Mouse (Mus musculus) hindbrain, postnatal 0 days (tissue): ENCODE data around the gene Hoxc8. TPM values are rescaled to one million over a fixed set of nuclear protein-coding genes. Genes with fewer than 3 reads are reported as not detected.

Experiments used
- ATAC-seq: fragments of 200-750 bp; cut with Nextera tagmentation; 2 replicates; pipeline ENCODE4 v1.8.0; 2017; ENCODE audit warnings: mild to moderate bottlenecking, moderate TSS enrichment, moderate library complexity
- DNase-seq: peaks from one replicate; pipeline ENCODE4 v3.0.0-alpha.2; 2015; ENCODE audit warnings: low spot score
- H3K27ac ChIP-seq: fragments of 300-500 bp; sonication (generic); 2 replicates; pipeline ENCODE4 v1.5.1; 2014; ENCODE audit warnings: mild to moderate bottlenecking
- H3K27me3 ChIP-seq: fragments of 300-500 bp; sonication (generic); 2 replicates; pipeline ENCODE4 v1.6.1; 2014; ENCODE audit warnings: low read length, mixed read lengths; ENCODE audit not compliant: insufficient read depth
- H3K36me3 ChIP-seq: fragments of 300-500 bp; sonication (generic); 2 replicates; pipeline ENCODE4 v1.6.1; 2014; ENCODE audit warnings: low read length, mixed read lengths; ENCODE audit not compliant: insufficient read depth
- H3K4me1 ChIP-seq: fragments of 300-500 bp; sonication (generic); 2 replicates; pipeline ENCODE4 v1.6.1; 2014; ENCODE audit warnings: antibody characterized with exemption, low read length, mixed read lengths; ENCODE audit not compliant: insufficient read depth
- H3K4me2 ChIP-seq: fragments of 300-500 bp; sonication (generic); 2 replicates; pipeline ENCODE4 v1.6.1; 2014; ENCODE audit warnings: low read depth, mild to moderate bottlenecking, low read length, moderate library complexity, mixed read lengths
- H3K4me3 ChIP-seq: fragments of 300-500 bp; sonication (generic); 2 replicates; pipeline ENCODE4 v1.5.1; 2014; ENCODE audit warnings: low read length
- H3K9ac ChIP-seq: fragments of 300-500 bp; sonication (generic); replicated peaks from 2 replicates; pipeline ENCODE4 v1.6.1; 2014; ENCODE audit warnings: mild to moderate bottlenecking, low read length, moderate library complexity, mixed read lengths
- H3K9me3 ChIP-seq: fragments of 300-500 bp; sonication (generic); 2 replicates; pipeline ENCODE4 v1.6.1; 2016; ENCODE audit warnings: low read length, mixed read lengths
- CTCF ChIP-seq: IDR thresholded peaks from 2 replicates; pipeline ENCODE4 v1.5.1; 2016; ENCODE audit warnings: antibody characterized with exemption, control low read depth, low read depth
- WGBS: fragments of 180-500 bp; shearing (Covaris S2); extraction: QIAGEN DNeasy Blood & Tissue Kit; methylation state at CpG from one replicate; pipeline ENCODE4 v1.1.7; 2014; 5-methylcytosine and 5-hydroxymethylcytosine counted together
- polyA plus RNA-seq: library from polyadenylated mRNA; unstranded; fragments of >200 nt; fragmentation: Nextera tagmentation; extraction: Ambion mirVana; gene quantifications from 2 replicates; pipeline ENCODE4 v1.2.1, GENCODE M21; 2015
- total RNA-seq: library from RNA; depleted of rRNA; stranded (reverse); fragments of >200 nt; gene quantifications from 2 replicates; pipeline ENCODE4 v1.2.3, GENCODE M21; 2014

The Hoxc8 gene
- total and polyA plus RNA-seq, 2 experiments from 2014 or later = 0.26 TPM; not detected in 1

- TF ChIP-seq CTCF = no peak
- Histone ChIP-seq H3K4me3 (no peak overlapping the region), H3K4me1 (no peaks in the 10 kb centered on the region), H3K27ac (no peak overlapping the region), H3K27me3 (peaks cover 97% of the 10 kb centered on the region), H3K9me3 (no peaks in the 10 kb centered on the region), H3K36me3 (no peaks in the 10 kb centered on the region), H3K9ac (no peak overlapping the region), H3K4me2 (no peak overlapping the region)
- no peak for ATAC-seq
- DNase-seq = no peak
- WGBS = 2% methylated on average over 12 of the region's 12 CpGs
Observed at GRCm38 (mm10) chr15:102956906-102957305, 33.5 kb upstream of the Hoxc8 start.

GRCm38 (mm10) chr15:102959663-102960191 lies 30.7 kb upstream of the Hoxc8 start:
- no peaks in the 10 kb centered on the region for H3K36me3 ChIP-seq
- 2% methylated on average over 13 of the region's 13 CpGs for WGBS
- H3K27me3 ChIP-seq = peaks cover 95% of the 10 kb centered on the region
- H3K4me3 ChIP-seq = no peak overlapping the region
- H3K27ac ChIP-seq = no peak overlapping the region
- H3K4me1 ChIP-seq = no peaks in the 10 kb centered on the region
- no peak for ATAC-seq
- H3K9ac ChIP-seq = no peak overlapping the region
- no peak for DNase-seq
- H3K9me3 ChIP-seq = no peaks in the 10 kb centered on the region
- no peak overlapping the region for H3K4me2 ChIP-seq
- no peak for TF ChIP-seq CTCF

- ATAC-seq (no peak), DNase-seq (no peak)
- H3K9me3 ChIP-seq = no peaks in the 10 kb centered on the region
- H3K4me1 ChIP-seq = no peaks in the 10 kb centered on the region
- no peak overlapping the region for H3K4me2 ChIP-seq
- H3K27ac ChIP-seq = no peak overlapping the region
- TF ChIP-seq CTCF = no peak
- peaks cover 95% of the 10 kb centered on the region for H3K27me3 ChIP-seq
- H3K9ac ChIP-seq = no peak overlapping the region
- 5% methylated on average over 6 of the region's 6 CpGs for WGBS
- H3K36me3 ChIP-seq = no peaks in the 10 kb centered on the region
- H3K4me3 ChIP-seq = no peak overlapping the region
Observed at GRCm38 (mm10) chr15:102961728-102962127, 28.7 kb upstream of the Hoxc8 start.

- ATAC-seq (no peak), DNase-seq (no peak)
- Histone ChIP-seq H3K4me2 (no peak overlapping the region), H3K9me3 (no peaks in the 10 kb centered on the region), H3K4me1 (no peaks in the 10 kb centered on the region), H3K27me3 (peaks cover 95% of the 10 kb centered on the region), H3K9ac (no peak overlapping the region), H3K36me3 (no peaks in the 10 kb centered on the region), H3K4me3 (no peak overlapping the region), H3K27ac (no peak overlapping the region)
- no peak for TF ChIP-seq CTCF
- WGBS = 4% methylated on average over 13 of the region's 13 CpGs
Observed at GRCm38 (mm10) chr15:102962492-102962891, 27.9 kb upstream of the Hoxc8 start.

GRCm38 (mm10) chr15:102963259-102963658 lies 27.1 kb upstream of the Hoxc8 start:
- ATAC-seq (no peak), DNase-seq (no peak)
- Histone ChIP-seq H3K4me3 (no peak overlapping the region), H3K36me3 (no peaks in the 10 kb centered on the region), H3K9me3 (no peaks in the 10 kb centered on the region), H3K27me3 (peaks cover 93% of the 10 kb centered on the region), H3K4me1 (no peaks in the 10 kb centered on the region), H3K9ac (no peak overlapping the region), H3K4me2 (no peak overlapping the region), H3K27ac (no peak overlapping the region)
- no peak for TF ChIP-seq CTCF
- WGBS = 3% methylated on average over 8 of the region's 8 CpGs

- H3K9ac ChIP-seq = no peak overlapping the region
Observed at GRCm38 (mm10) chr15:102963671-102964640, 26.5 kb upstream of the Hoxc8 start.

More at GRCm38 (mm10) chr15:102963671-102964640, 26.5 kb upstream of the Hoxc8 start:
- no peak overlapping the region for H3K4me3 ChIP-seq
- ATAC-seq = no peak
- WGBS = 2% methylated on average over 28 of the region's 28 CpGs
- H3K9me3 ChIP-seq = no peaks in the 10 kb centered on the region
- no peak overlapping the region for H3K4me2 ChIP-seq
- no peak for DNase-seq
- H3K27ac ChIP-seq = no peak overlapping the region
- no peaks in the 10 kb centered on the region for H3K36me3 ChIP-seq
- no peaks in the 10 kb centered on the region for H3K4me1 ChIP-seq
- no peak for TF ChIP-seq CTCF
- H3K27me3 ChIP-seq = peaks cover 93% of the 10 kb centered on the region
